Mouse (Mus musculus): ENCODE data around the gene Casp3.
"Not testable (repeated sequence)": the region's sequence is repeated elsewhere in the genome, so short reads cannot be mapped to it uniquely, and the experiment has no call there.

The Casp3 gene

GRCm38 (mm10) chr8:46616879-46617689 is at the start of gene Casp3, which contains the start of gene Primpol:
Casp3 (plus strand) TSS chr8:46617291.
Primpol (minus strand) TSS chr8:46617212.
- DNase-seq (ENCODE audit: low read depth, low spot score): peak; percentile 96

- no peak for DNase-seq (ENCODE audit: low read depth, low spot score)
These were observed 49.1 kb upstream of the Casp3 start for GRCm38 (mm10) chr8:46567946-46568345.

GRCm38 (mm10) chr8:46568942-46569341 is 48.1 kb upstream of the Casp3 start:
- no peak for DNase-seq (ENCODE audit: low read depth, low spot score)

- DNase-seq (ENCODE audit: low read depth, low spot score): no peak
These were observed 47.2 kb upstream of the Casp3 start for GRCm38 (mm10) chr8:46569659-46570441.

GRCm38 (mm10) chr8:46570673-46571072 is 46.4 kb upstream of the Casp3 start:
- no peak for DNase-seq (ENCODE audit: low read depth, low spot score)

GRCm38 (mm10) chr8:46573446-46573845 is 43.6 kb upstream of the Casp3 start:
- no peak for DNase-seq (ENCODE audit: low read depth, low spot score)

GRCm38 (mm10) chr8:46573964-46574363 is 43.1 kb upstream of the Casp3 start:
- DNase-seq (ENCODE audit: low read depth, low spot score): no peak

- DNase-seq (ENCODE audit: low read depth, low spot score): no peak
These were observed 38.3 kb upstream of the Casp3 start for GRCm38 (mm10) chr8:46578794-46579193.

- DNase-seq (ENCODE audit: low read depth, low spot score): not testable (repeated sequence)
These were observed 32.8 kb upstream of the Casp3 start for GRCm38 (mm10) chr8:46584328-46584727.

GRCm38 (mm10) chr8:46585576-46585975 is 31.5 kb upstream of the Casp3 start:
- DNase-seq (ENCODE audit: low read depth, low spot score): no peak

GRCm38 (mm10) chr8:46587911-46588310 is 29.2 kb upstream of the Casp3 start:
- DNase-seq (ENCODE audit: low read depth, low spot score): no peak

- DNase-seq (ENCODE audit: low read depth, low spot score): no peak
These were observed 28.4 kb upstream of the Casp3 start for GRCm38 (mm10) chr8:46588663-46589062.

- no peak for DNase-seq (ENCODE audit: low read depth, low spot score)
These were observed 24.0 kb upstream of the Casp3 start for GRCm38 (mm10) chr8:46593067-46593466.

GRCm38 (mm10) chr8:46593772-46594171 is 23.3 kb upstream of the Casp3 start:
- DNase-seq (ENCODE audit: low read depth, low spot score): no peak

- DNase-seq (ENCODE audit: low read depth, low spot score): no peak
These were observed 21.5 kb upstream of the Casp3 start for GRCm38 (mm10) chr8:46595593-46595992.

- DNase-seq (ENCODE audit: low read depth, low spot score): no peak
These were observed 20.6 kb upstream of the Casp3 start for GRCm38 (mm10) chr8:46596530-46596929.

GRCm38 (mm10) chr8:46597411-46597810 is 19.7 kb upstream of the Casp3 start:
- no peak for DNase-seq (ENCODE audit: low read depth, low spot score)

GRCm38 (mm10) chr8:46598114-46598513 is 19.0 kb upstream of the Casp3 start:
- DNase-seq (ENCODE audit: low read depth, low spot score): no peak

GRCm38 (mm10) chr8:46598753-46599152 is 18.3 kb upstream of the Casp3 start:
- DNase-seq (ENCODE audit: low read depth, low spot score): no peak

GRCm38 (mm10) chr8:46599314-46599904 is 17.7 kb upstream of the Casp3 start:
- no peak for DNase-seq (ENCODE audit: low read depth, low spot score)

- no peak for DNase-seq (ENCODE audit: low read depth, low spot score)
These were observed 16.0 kb upstream of the Casp3 start for GRCm38 (mm10) chr8:46600959-46601707.

GRCm38 (mm10) chr8:46603587-46603986 is 13.5 kb upstream of the Casp3 start:
- DNase-seq (ENCODE audit: low read depth, low spot score): no peak

Data from CD4-positive helper T cell, adult 2 months (primary cell).